Mouse (Mus musculus): ENCODE measurements around the gene Rasa3. TPM values are rescaled to one million over a fixed set of nuclear protein-coding genes. Genes with fewer than 3 reads are reported as not detected.

Rasa3 gene
- total and polyA plus RNA-seq, 3 experiments, result 22.4 to 28.0 TPM; not detected in 1

- Histone ChIP-seq H3K27me3 (ENCODE audit: control insufficient read depth in 1 of 2, insufficient read depth in 2 of 2, low read length in 2 of 2) (peaks cover 1 to 2% of the 10 kb centered on the region in 2 experiments; a peak in 3 of 4 replicates), H3K9ac (ENCODE audit: control insufficient read depth, low read depth, low read length, poor library complexity, severe bottlenecking) (no peak overlapping the region), H3K4me1 (ENCODE audit: control insufficient read depth in 1 of 2, insufficient read depth in 2 of 2, low read length in 2 of 2) (peaks cover 13 to 15% of the 10 kb centered on the region in 2 experiments), H3K27ac (ENCODE audit: control insufficient read depth, low read depth, low read length) (no peak overlapping the region), H3K4me3 (ENCODE audit: control insufficient read depth in 1 of 2, insufficient read depth in 1 of 2, low read depth in 2 of 2, low read length in 2 of 2) (no peak overlapping the region), H3K9me3 (replicated peaks; ENCODE audit: insufficient read depth, low read length) (no peaks in the 10 kb centered on the region), H3K36me3 (ENCODE audit: control insufficient read depth in 1 of 2, insufficient read depth in 2 of 2, low read length in 2 of 2) (peaks cover 0 to 14% of the 10 kb centered on the region in 2 experiments; a peak in 2 of 4 replicates), H3K79me2 (ENCODE audit: control insufficient read depth, insufficient read depth, low read length, poor library complexity) (no peaks in the 10 kb centered on the region)
- no peak for DNase-seq (ENCODE audit: low read depth, low spot score)
- no peak for TF ChIP-seq NELFE (IDR thresholded peaks at IDR 0.05; ENCODE audit: low read depth, low read length)
- no peak for TF ChIP-seq EP300 (IDR thresholded peaks at IDR 0.05; ENCODE audit: low read depth in 1 of 2, low read length in 2 of 2)
- 0 out of 2 replicates have a peak, but pooled peaks have one; percentile 17 for TF ChIP-seq MAFK (IDR thresholded peaks at IDR 0.05; ENCODE audit: borderline replicate concordance, low read depth, low read length)
- no peak for TF ChIP-seq BHLHE40 (IDR thresholded peaks at IDR 0.05; ENCODE audit: borderline replicate concordance, low read depth, low read length)
- no peak for TF ChIP-seq MEF2A (IDR thresholded peaks at IDR 0.05; ENCODE audit: extremely low read depth, insufficient replicate concordance, low read depth, low read length, poor library complexity, severe bottlenecking)
- no peak for TF ChIP-seq ZMIZ1 (IDR thresholded peaks at IDR 0.05; ENCODE audit: low read depth, low read length)
- no peak for TF ChIP-seq POLR2A (IDR thresholded peaks at IDR 0.05; ENCODE audit: control insufficient read depth in 1 of 2, insufficient read depth in 1 of 2, low read depth in 1 of 2, low read length in 2 of 2, poor library complexity in 1 of 2)
Observed at GRCm38 (mm10) chr8:13520349-13520748, 157.1 kb downstream of the Rasa3 start.

GRCm38 (mm10) chr8:13519503-13519902 lies 157.9 kb downstream of the Rasa3 start:
- Histone ChIP-seq H3K79me2 (ENCODE audit: control insufficient read depth, insufficient read depth, low read length, poor library complexity) (no peaks in the 10 kb centered on the region), H3K36me3 (ENCODE audit: control insufficient read depth in 1 of 2, insufficient read depth in 2 of 2, low read length in 2 of 2) (peaks cover 0 to 14% of the 10 kb centered on the region in 2 experiments; a peak in 2 of 4 replicates), H3K27ac (ENCODE audit: control insufficient read depth, low read depth, low read length) (no peak overlapping the region)

GRCm38 (mm10) chr8:13517284-13517781 lies 160.1 kb downstream of the Rasa3 start:
- Histone ChIP-seq H3K79me2 (ENCODE audit: control insufficient read depth, insufficient read depth, low read length, poor library complexity) (no peaks in the 10 kb centered on the region), H3K4me1 (ENCODE audit: control insufficient read depth in 1 of 2, insufficient read depth in 2 of 2, low read length in 2 of 2) (peaks cover 19 to 29% of the 10 kb centered on the region in 2 experiments), H3K27me3 (ENCODE audit: control insufficient read depth in 1 of 2, insufficient read depth in 2 of 2, low read length in 2 of 2) (peaks cover 1% of the 10 kb centered on the region in 2 experiments; a peak in 3 of 4 replicates), H3K9ac (ENCODE audit: control insufficient read depth, low read depth, low read length, poor library complexity, severe bottlenecking) (no peak overlapping the region), H3K27ac (ENCODE audit: control insufficient read depth, low read depth, low read length) (no peak overlapping the region), H3K9me3 (replicated peaks; ENCODE audit: insufficient read depth, low read length) (no peaks in the 10 kb centered on the region), H3K36me3 (ENCODE audit: control insufficient read depth in 1 of 2, insufficient read depth in 2 of 2, low read length in 2 of 2) (peaks cover 0 to 22% of the 10 kb centered on the region in 2 experiments; a peak in 2 of 4 replicates), H3K4me3 (ENCODE audit: control insufficient read depth in 1 of 2, insufficient read depth in 1 of 2, low read depth in 2 of 2, low read length in 2 of 2) (no peak overlapping the region)
- DNase-seq (ENCODE audit: low read depth, low spot score), result no peak
- TF ChIP-seq MAX (IDR thresholded peaks at IDR 0.05; ENCODE audit: low read length) (no peak), RAD21 (IDR thresholded peaks at IDR 0.05; ENCODE audit: low read depth, low read length) (no peak), KAT2A (conservative IDR thresholded peaks at IDR 0.05; ENCODE audit: low read depth, low read length) (no peak), UBTF (IDR thresholded peaks at IDR 0.05; ENCODE audit: borderline replicate concordance, insufficient read depth, low read depth, low read length) (no peak), POLR2AphosphoS2 (IDR thresholded peaks at IDR 0.05; ENCODE audit: low read length) (no peak), NRF1 (IDR thresholded peaks at IDR 0.05; ENCODE audit: insufficient read depth, low read depth, low read length, poor library complexity, severe bottlenecking) (no peak), NELFE (IDR thresholded peaks at IDR 0.05; ENCODE audit: low read depth, low read length) (no peak), ZKSCAN1 (IDR thresholded peaks at IDR 0.05; ENCODE audit: low read depth, low read length) (no peak), BHLHE40 (IDR thresholded peaks at IDR 0.05; ENCODE audit: borderline replicate concordance, low read depth, low read length) (no peak), RCOR1 (IDR thresholded peaks at IDR 0.05; ENCODE audit: low read depth, low read length) (no peak), EP300 (IDR thresholded peaks at IDR 0.05; ENCODE audit: low read depth in 1 of 2, low read length in 2 of 2) (no peak), CTCF (IDR thresholded peaks at IDR 0.05 in 2 of 3, conservative IDR thresholded peaks at IDR 0.05 in 1 of 3; ENCODE audit: control insufficient read depth in 1 of 3, insufficient read depth in 1 of 3, low read depth in 2 of 3, low read length in 3 of 3, poor library complexity in 1 of 3, severe bottlenecking in 1 of 3) (no peak), ZNF384 (IDR thresholded peaks at IDR 0.05; ENCODE audit: low read depth, low read length) (no peak), MXI1 (IDR thresholded peaks at IDR 0.05; ENCODE audit: low read depth, low read length) (no peak), SMC3 (IDR thresholded peaks at IDR 0.05; ENCODE audit: low read depth, low read length) (no peak), ZC3H11A (IDR thresholded peaks at IDR 0.05; ENCODE audit: low read depth, low read length) (no peak), TAL1 (IDR thresholded peaks at IDR 0.05; ENCODE audit: low read length) (no peak)

More at GRCm38 (mm10) chr8:13519503-13519902, 157.9 kb downstream of the Rasa3 start:
- Histone ChIP-seq H3K9ac (ENCODE audit: control insufficient read depth, low read depth, low read length, poor library complexity, severe bottlenecking) (no peak overlapping the region), H3K4me3 (ENCODE audit: control insufficient read depth in 1 of 2, insufficient read depth in 1 of 2, low read depth in 2 of 2, low read length in 2 of 2) (no peak overlapping the region), H3K4me1 (ENCODE audit: control insufficient read depth in 1 of 2, insufficient read depth in 2 of 2, low read length in 2 of 2) (peaks cover 14 to 19% of the 10 kb centered on the region in 2 experiments), H3K27me3 (ENCODE audit: control insufficient read depth in 1 of 2, insufficient read depth in 2 of 2, low read length in 2 of 2) (peaks cover 1 to 2% of the 10 kb centered on the region in 2 experiments; a peak in 3 of 4 replicates), H3K9me3 (replicated peaks; ENCODE audit: insufficient read depth, low read length) (no peaks in the 10 kb centered on the region)
- TF ChIP-seq RAD21 (IDR thresholded peaks at IDR 0.05; ENCODE audit: low read depth, low read length), result no peak
- TF ChIP-seq CTCF (IDR thresholded peaks at IDR 0.05 in 2 of 3, conservative IDR thresholded peaks at IDR 0.05 in 1 of 3; ENCODE audit: control insufficient read depth in 1 of 3, insufficient read depth in 1 of 3, low read depth in 2 of 3, low read length in 3 of 3, poor library complexity in 1 of 3, severe bottlenecking in 1 of 3), result no peak
- no peak for TF ChIP-seq ZC3H11A (IDR thresholded peaks at IDR 0.05; ENCODE audit: low read depth, low read length)
- no peak for TF ChIP-seq EP300 (IDR thresholded peaks at IDR 0.05; ENCODE audit: low read depth in 1 of 2, low read length in 2 of 2)
- no peak for TF ChIP-seq GABPA (IDR thresholded peaks at IDR 0.05; ENCODE audit: low read depth, low read length)
- no peak for TF ChIP-seq JUND (IDR thresholded peaks at IDR 0.05; ENCODE audit: low read depth, low read length)
- no peak for TF ChIP-seq ELF1 (IDR thresholded peaks at IDR 0.05; ENCODE audit: low read depth, low read length)
- no peak for TF ChIP-seq USF2 (IDR thresholded peaks at IDR 0.05; ENCODE audit: borderline replicate concordance in 1 of 2, insufficient read depth in 1 of 2, low read depth in 1 of 2, low read length in 2 of 2)
- no peak for TF ChIP-seq CHD1 (IDR thresholded peaks at IDR 0.05; ENCODE audit: low read depth, low read length)
- no peak for DNase-seq (ENCODE audit: low read depth, low spot score)

Data from MEL (cell line).